Mouse (Mus musculus) neural tube, embryonic 15.5 days (tissue): ENCODE results near the gene Pitpnc1. TPM values are rescaled to one million over a fixed set of nuclear protein-coding genes. Genes with fewer than 3 reads are reported as not detected.

ENCODE experiments used
- ATAC-seq: fragments of 200-750 bp; cut with Nextera tagmentation; 2 replicates; pipeline ENCODE4 v1.8.0; 2017; ENCODE audit warnings: mild to moderate bottlenecking, moderate TSS enrichment, moderate library complexity; ENCODE audit not compliant: low FRiP score
- H3K27ac ChIP-seq: fragments of 300-500 bp; sonication (generic); replicated peaks from 2 replicates; pipeline ENCODE4 v1.5.1; 2015; ENCODE audit warnings: mild to moderate bottlenecking, inconsistent platforms
- H3K27me3 ChIP-seq: fragments of 300-500 bp; sonication (generic); replicated peaks from 2 replicates; pipeline ENCODE4 v1.6.1; 2015; ENCODE audit warnings: inconsistent platforms
- H3K36me3 ChIP-seq: fragments of 300-500 bp; sonication (generic); 2 replicates; pipeline ENCODE4 v1.6.1; 2015; ENCODE audit warnings: inconsistent platforms
- H3K4me1 ChIP-seq: fragments of 300-500 bp; sonication (generic); 2 replicates; pipeline ENCODE4 v1.6.1; 2015; ENCODE audit warnings: inconsistent platforms
- H3K4me2 ChIP-seq: fragments of 300-500 bp; sonication (generic); 2 replicates; pipeline ENCODE4 v1.6.1; 2015; ENCODE audit warnings: inconsistent platforms, mild to moderate bottlenecking, moderate library complexity
- H3K4me3 ChIP-seq: fragments of 300-500 bp; sonication (generic); replicated peaks from 2 replicates; pipeline ENCODE4 v1.5.1; 2015; ENCODE audit warnings: mild to moderate bottlenecking, inconsistent platforms
- H3K9ac ChIP-seq: fragments of 300-500 bp; sonication (generic); replicated peaks from 2 replicates; pipeline ENCODE4 v1.6.1; 2015; ENCODE audit warnings: mild to moderate bottlenecking, inconsistent platforms
- H3K9me3 ChIP-seq: fragments of 300-500 bp; sonication (generic); replicated peaks from 2 replicates; pipeline ENCODE4 v1.6.1; 2016; ENCODE audit warnings: inconsistent platforms
- WGBS: fragments of 180-500 bp; shearing (Covaris S2); methylation state at CpG from one replicate; pipeline ENCODE4 v1.1.7; 2015; ENCODE audit warnings: mixed read lengths; 5-methylcytosine and 5-hydroxymethylcytosine counted together
- polyA plus RNA-seq: library from polyadenylated mRNA; unstranded; fragments of >200 nt; fragmentation: Nextera tagmentation; extraction: Ambion mirVana; gene quantifications from 2 replicates; pipeline ENCODE4 v1.2.1, GENCODE M21; 2015

Pitpnc1 gene
- polyA plus RNA-seq, 1 experiment from 2014 or later, result 45.0 TPM

DNA sequence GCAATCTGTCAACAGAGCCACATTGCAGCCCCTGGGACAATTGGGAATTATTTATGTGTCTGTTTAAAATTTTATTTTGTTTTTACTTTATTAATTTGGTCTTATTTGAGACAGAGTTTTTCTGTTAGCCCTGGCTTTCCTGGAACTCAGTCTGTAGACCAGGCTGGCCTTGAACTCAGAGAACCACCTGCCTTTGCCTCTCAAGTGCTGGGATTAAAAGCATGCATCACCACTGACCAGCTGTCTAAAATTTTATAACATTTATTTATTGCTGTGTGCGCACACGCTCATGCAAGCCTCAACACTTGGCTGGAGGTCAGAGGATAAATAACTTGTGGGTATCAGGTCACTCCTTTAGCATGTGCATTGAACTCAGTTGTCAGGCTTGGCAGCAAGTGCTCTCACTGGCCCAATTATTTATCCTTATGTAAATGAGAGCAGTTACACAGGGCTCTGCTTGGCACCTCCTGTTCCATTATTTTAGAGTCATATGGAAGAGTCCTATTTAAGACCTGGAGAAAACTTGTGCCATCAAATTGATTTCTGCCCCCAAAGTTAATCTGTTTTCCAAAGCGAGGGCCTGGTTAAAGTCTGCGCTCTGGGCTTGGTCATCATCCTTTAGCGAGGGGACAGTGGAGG is 237.1 kb downstream of the Pitpnc1 start:
- Histone ChIP-seq H3K36me3 (peaks cover 12% of the 10 kb centered on the region), H3K9me3 (no peaks in the 10 kb centered on the region), H3K27me3 (no peaks in the 10 kb centered on the region), H3K9ac (no peak overlapping the region), H3K4me2 (no peak overlapping the region), H3K27ac (no peak overlapping the region), H3K4me3 (no peak overlapping the region), H3K4me1 (peaks cover 6% of the 10 kb centered on the region; the same call in 1 of the 2 replicates)
- no peak for ATAC-seq
- 74% methylated on average over 5 of the region's 5 CpGs for WGBS

DNA sequence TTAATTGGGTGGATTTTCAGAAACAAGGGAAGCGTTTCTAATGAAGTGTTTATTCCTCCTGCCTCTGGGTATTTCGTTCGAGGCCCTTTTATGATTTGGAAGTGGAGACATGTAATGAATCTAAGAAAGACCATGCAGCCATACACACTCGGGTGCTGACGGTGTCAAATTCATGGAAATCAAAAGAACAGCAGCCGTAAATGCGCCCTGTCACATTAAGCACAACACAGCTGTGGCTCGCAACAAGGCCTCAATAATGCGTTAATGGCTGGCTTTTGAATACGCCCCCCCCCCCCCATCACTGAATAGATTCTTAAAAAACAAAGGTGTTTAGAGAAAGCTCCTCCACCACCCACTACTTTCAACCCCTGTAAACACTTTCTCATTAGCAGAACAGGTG is 240.4 kb downstream of the Pitpnc1 start:
- H3K27ac ChIP-seq, result peak overlapping the region; percentile 28; the same call in 1 of the 2 replicates
- no peak overlapping the region for H3K4me3 ChIP-seq
- peaks cover 18% of the 10 kb centered on the region for H3K36me3 ChIP-seq
- WGBS, result 41% methylated on average over 10 of the region's 10 CpGs
- H3K9ac ChIP-seq, result no peak overlapping the region
- H3K4me2 ChIP-seq, result no peak overlapping the region
- no peaks in the 10 kb centered on the region for H3K9me3 ChIP-seq
- peaks cover 6% of the 10 kb centered on the region; the same call in 1 of the 2 replicates for H3K4me1 ChIP-seq
- H3K27me3 ChIP-seq, result no peaks in the 10 kb centered on the region
- ATAC-seq, result no peak

DNA sequence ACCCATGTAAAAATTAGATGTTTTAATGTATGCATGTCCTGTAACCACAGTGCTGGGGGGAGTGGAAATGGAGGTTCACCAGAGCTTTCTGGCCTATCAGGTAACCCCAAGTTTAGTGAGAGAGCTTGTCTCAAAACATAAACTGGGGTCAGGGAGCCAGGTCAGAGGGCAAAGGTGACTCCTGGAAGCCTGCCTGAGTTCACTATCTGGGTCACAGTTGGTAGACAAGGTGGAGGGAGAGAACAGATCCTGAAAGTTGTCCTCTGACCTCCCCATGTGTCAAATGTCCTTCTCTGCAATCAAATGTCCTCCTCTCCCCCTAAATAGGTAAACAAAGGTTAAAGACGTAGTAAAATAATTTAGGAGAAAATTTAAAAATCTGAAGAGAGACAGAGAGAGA is 244.1 kb downstream of the Pitpnc1 start:
- Histone ChIP-seq H3K27me3 (no peaks in the 10 kb centered on the region), H3K27ac (no peak overlapping the region), H3K4me2 (no peak overlapping the region), H3K9ac (no peak overlapping the region), H3K9me3 (no peaks in the 10 kb centered on the region), H3K36me3 (peaks cover 9% of the 10 kb centered on the region; the same call in 1 of the 2 replicates), H3K4me1 (peaks cover 10% of the 10 kb centered on the region), H3K4me3 (no peak overlapping the region)
- no peak for ATAC-seq
- 96% methylated on average over 1 of the region's 1 CpGs for WGBS

DNA sequence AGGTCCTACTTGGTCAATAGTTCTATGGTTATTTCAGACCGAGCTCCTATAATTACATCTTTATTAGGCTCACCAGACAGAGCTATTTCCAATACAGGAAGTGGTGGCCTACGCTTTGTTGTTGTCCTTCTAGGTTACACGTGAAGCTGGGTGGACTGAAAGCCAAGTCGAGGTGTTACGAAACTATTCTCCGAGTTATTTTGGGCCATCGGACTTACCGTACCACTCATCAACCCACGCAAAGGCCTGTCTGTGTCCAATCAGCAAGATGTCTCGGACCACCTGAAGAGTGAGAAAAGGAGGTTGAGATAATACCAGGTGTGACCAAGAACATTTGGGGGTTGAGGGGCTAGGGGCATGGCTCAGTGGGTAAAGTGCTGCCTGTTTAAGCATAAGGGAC is 244.5 kb downstream of the Pitpnc1 start:
- peaks cover 8% of the 10 kb centered on the region; the same call in 1 of the 2 replicates for H3K36me3 ChIP-seq
- no peak overlapping the region for H3K9ac ChIP-seq
- H3K4me2 ChIP-seq, result no peak overlapping the region
- no peaks in the 10 kb centered on the region for H3K9me3 ChIP-seq
- no peaks in the 10 kb centered on the region for H3K27me3 ChIP-seq
- ATAC-seq, result no peak
- peaks cover 10% of the 10 kb centered on the region for H3K4me1 ChIP-seq
- WGBS, result 94% methylated on average over 10 of the region's 10 CpGs
- H3K4me3 ChIP-seq, result no peak overlapping the region
- no peak overlapping the region for H3K27ac ChIP-seq

DNA sequence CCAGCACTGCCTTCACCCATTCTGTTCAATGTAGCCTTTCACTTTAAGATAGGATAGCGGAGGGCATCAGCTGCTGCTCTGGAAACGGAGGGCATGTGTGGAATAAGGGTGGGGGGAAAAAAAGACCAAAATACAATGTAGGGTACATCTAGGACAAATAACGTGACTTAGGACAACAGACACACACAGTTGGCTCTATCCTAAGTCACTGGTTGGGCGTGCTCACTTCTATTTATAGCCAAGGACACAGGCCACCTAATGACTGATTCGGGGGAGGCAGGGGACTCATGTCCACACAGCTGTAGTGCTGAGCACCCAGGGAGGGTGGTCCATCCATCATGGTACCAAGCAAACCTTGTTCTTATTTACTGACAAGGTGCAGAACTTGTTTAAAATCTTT is 245.2 kb downstream of the Pitpnc1 start:
- H3K27me3 ChIP-seq, result no peaks in the 10 kb centered on the region
- ATAC-seq, result no peak
- 92% methylated on average over 5 of the region's 5 CpGs for WGBS
- peaks cover 9% of the 10 kb centered on the region for H3K4me1 ChIP-seq
- H3K9me3 ChIP-seq, result no peaks in the 10 kb centered on the region
- H3K4me3 ChIP-seq, result no peak overlapping the region
- H3K4me2 ChIP-seq, result no peak overlapping the region
- no peak overlapping the region for H3K9ac ChIP-seq
- H3K27ac ChIP-seq, result no peak overlapping the region
- H3K36me3 ChIP-seq, result peaks cover 8% of the 10 kb centered on the region; the same call in 1 of the 2 replicates

DNA sequence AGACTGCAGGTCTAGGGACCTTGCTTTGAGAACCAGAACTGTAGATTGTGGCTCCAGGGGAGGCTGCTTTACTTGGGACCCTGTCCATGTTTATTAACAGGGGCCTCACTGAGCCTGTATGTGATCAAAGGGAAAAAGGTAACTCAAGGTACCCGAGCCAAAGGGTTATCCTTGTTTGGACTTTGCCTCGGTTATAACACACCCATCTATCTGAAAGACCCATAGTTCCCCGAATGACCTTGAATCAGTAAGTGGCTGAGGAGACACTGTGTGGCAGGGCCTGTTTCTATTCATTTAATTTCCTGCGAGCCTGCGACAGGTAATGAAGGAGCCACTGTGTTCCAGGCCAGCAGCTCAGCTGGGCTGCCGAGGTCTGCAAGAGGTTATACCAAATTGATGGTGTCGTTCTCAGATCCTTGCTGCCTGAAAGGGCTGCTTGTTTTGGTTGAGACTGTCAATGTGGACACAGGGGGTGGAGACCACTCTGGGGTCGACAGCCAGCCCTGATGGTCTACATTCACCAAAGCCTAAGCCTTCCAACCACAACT is 246.8 kb downstream of the Pitpnc1 start:
- Histone ChIP-seq H3K9ac (no peak overlapping the region), H3K27ac (no peak overlapping the region), H3K36me3 (peaks cover 8% of the 10 kb centered on the region; the same call in 1 of the 2 replicates), H3K27me3 (no peaks in the 10 kb centered on the region), H3K9me3 (no peaks in the 10 kb centered on the region), H3K4me2 (no peak overlapping the region), H3K4me3 (no peak overlapping the region), H3K4me1 (peaks cover 4% of the 10 kb centered on the region; the same call in 1 of the 2 replicates)
- ATAC-seq, result no peak
- WGBS, result 74% methylated on average over 8 of the region's 8 CpGs

DNA sequence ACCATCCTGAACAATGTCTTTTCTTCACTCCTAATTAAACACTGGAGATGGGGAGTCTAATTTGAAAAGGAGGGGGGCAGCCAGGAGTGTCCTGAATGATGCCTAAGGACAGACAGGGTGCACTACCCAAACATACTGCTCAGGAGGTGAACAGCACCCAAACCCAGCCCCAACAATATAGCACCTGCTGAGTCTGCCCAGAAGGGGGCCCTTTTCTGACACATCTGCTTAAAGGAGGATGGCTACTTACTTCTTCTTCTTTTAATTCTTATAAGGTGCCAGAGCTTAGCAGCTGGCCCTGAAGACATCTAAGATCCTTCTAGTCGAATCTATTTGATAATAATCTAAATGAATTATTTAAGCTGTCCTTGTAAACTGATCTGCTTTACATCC is 247.3 kb downstream of the Pitpnc1 start:
- peaks cover 4% of the 10 kb centered on the region; the same call in 1 of the 2 replicates for H3K36me3 ChIP-seq
- no peaks in the 10 kb centered on the region for H3K9me3 ChIP-seq
- H3K4me2 ChIP-seq, result no peak overlapping the region
- ATAC-seq, result no peak
- H3K4me3 ChIP-seq, result no peak overlapping the region
- peaks cover 4% of the 10 kb centered on the region; the same call in 1 of the 2 replicates for H3K4me1 ChIP-seq
- 69% methylated on average over 1 of the region's 1 CpGs for WGBS
- no peaks in the 10 kb centered on the region for H3K27me3 ChIP-seq
- no peak overlapping the region for H3K9ac ChIP-seq
- 0 out of 2 replicates have a peak overlapping the region, but pooled peaks have one; percentile 11 for H3K27ac ChIP-seq

DNA sequence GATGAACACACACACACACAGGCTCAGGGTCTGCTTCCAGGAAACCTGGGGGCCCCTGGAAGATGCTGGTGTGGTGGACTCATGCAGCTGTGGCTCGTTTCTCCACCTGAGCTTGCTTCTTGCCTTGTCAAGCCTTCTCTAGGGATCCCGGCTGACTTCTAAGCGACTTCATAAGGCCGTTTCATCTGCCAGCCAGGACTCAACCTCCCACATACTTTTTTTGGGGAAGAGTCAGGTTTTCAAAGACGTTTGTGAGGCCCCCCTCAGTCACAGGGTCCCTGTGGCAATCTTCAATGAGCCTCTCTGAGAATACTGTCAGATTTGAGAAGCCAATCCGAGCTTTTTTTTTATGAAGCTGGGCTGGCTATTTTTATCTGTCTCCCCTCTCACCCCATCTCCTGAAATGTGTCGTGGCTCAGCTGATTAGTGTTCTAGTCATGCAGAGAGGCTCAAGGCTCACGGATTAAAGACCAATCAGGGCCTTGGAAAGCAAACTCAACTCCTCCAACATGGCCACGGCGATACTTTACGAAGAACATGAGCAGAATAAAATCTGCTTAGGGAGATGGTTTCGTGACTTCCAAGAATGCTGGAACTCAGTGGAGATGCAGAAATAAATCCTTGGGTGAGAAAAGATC is 247.8 kb downstream of the Pitpnc1 start:
- 0 out of 2 replicates have a peak overlapping the region, but pooled peaks have one; percentile 11 for H3K27ac ChIP-seq
- ATAC-seq, result no peak
- no peak overlapping the region for H3K4me2 ChIP-seq

DNA sequence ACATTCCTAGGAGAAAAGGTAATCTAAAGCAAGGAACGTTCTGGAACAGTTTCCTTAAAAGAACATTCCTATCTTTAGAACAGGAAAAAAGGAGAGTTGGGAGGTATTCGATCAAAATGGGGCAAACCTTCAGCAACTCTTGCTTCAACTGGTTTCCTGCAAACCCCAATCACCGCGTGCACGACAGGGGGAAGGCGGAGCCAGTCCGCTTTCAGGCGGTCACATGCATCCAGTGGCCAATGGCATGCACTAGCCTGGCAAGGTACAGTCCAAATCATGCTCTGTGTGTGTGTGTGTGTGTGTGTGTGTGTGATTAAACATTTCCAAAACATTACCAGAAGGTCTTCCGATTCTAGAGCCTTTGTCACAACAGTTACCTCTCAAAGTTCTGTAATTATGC is 255.4 kb downstream of the Pitpnc1 start:
- 90% methylated on average over 9 of the region's 9 CpGs for WGBS
- no peak overlapping the region for H3K4me2 ChIP-seq
- ATAC-seq, result no peak
- no peaks in the 10 kb centered on the region for H3K4me1 ChIP-seq
- H3K9me3 ChIP-seq, result no peaks in the 10 kb centered on the region
- no peak overlapping the region for H3K27ac ChIP-seq
- H3K4me3 ChIP-seq, result no peak overlapping the region
- no peak overlapping the region for H3K9ac ChIP-seq
- H3K27me3 ChIP-seq, result no peaks in the 10 kb centered on the region
- H3K36me3 ChIP-seq, result peaks cover 3% of the 10 kb centered on the region; the same call in 1 of the 2 replicates

More for the DNA sequence above, 247.8 kb downstream of the Pitpnc1 start:
- no peak overlapping the region for H3K9ac ChIP-seq
- H3K9me3 ChIP-seq, result no peaks in the 10 kb centered on the region
- H3K27me3 ChIP-seq, result no peaks in the 10 kb centered on the region
- 59% methylated on average over 12 of the region's 12 CpGs for WGBS
- H3K4me1 ChIP-seq, result peaks cover 4% of the 10 kb centered on the region; the same call in 1 of the 2 replicates
- H3K36me3 ChIP-seq, result peaks cover 3% of the 10 kb centered on the region; the same call in 1 of the 2 replicates
- no peak overlapping the region for H3K4me3 ChIP-seq

DNA sequence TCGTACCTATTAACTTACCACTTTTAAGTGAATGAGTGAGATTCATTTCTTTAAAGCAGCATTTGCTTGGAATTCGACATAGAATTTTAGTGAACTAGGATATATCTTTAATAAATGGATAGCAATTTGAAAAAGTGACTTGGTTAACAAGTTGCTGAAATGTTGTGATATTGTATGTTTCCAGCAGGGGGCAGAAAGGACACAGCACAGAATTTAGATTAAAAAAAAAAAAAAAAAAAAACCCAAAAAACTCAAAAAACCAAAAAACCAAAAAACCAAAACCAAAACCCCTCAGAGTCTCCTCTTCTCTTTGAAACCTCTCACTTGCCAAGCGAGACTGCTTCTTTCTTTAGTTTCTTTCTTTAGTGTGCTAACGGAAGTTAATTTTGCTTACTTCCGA is 256.8 kb downstream of the Pitpnc1 start:
- WGBS, result 82% methylated on average over 5 of the region's 5 CpGs
- peaks cover 3% of the 10 kb centered on the region; the same call in 1 of the 2 replicates for H3K36me3 ChIP-seq
- H3K27ac ChIP-seq, result no peak overlapping the region
- no peak overlapping the region for H3K4me2 ChIP-seq
- H3K4me3 ChIP-seq, result no peak overlapping the region
- H3K9ac ChIP-seq, result no peak overlapping the region
- H3K9me3 ChIP-seq, result no peaks in the 10 kb centered on the region
- ATAC-seq, result no peak
- no peaks in the 10 kb centered on the region for H3K4me1 ChIP-seq
- no peaks in the 10 kb centered on the region for H3K27me3 ChIP-seq

DNA sequence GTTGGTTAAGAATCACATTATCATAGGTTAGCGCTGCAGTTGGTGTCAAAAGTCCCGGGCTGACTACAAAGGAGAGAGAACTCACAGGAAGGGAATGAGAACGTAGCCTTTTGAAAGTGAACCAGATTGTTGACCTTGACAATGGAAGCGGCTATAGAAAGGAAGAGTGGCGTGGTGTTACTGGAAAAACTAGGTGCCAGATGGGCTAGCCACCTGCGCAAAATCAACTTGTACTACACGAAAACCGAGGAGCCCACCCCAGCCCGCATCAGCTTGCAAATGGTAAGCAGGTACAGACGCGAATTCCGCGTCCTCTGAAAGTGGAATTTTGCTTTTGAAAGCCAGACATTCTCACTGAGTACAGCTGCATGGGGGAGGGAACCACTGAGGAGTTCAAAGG is 260.7 kb downstream of the Pitpnc1 start:
- Histone ChIP-seq H3K27ac (no peak overlapping the region), H3K4me1 (no peaks in the 10 kb centered on the region), H3K9ac (no peak overlapping the region), H3K9me3 (no peaks in the 10 kb centered on the region), H3K4me2 (no peak overlapping the region), H3K36me3 (no peaks in the 10 kb centered on the region; the same call in 1 of the 2 replicates), H3K4me3 (no peak overlapping the region), H3K27me3 (no peaks in the 10 kb centered on the region)
- WGBS, result 84% methylated on average over 13 of the region's 13 CpGs
- no peak for ATAC-seq

DNA sequence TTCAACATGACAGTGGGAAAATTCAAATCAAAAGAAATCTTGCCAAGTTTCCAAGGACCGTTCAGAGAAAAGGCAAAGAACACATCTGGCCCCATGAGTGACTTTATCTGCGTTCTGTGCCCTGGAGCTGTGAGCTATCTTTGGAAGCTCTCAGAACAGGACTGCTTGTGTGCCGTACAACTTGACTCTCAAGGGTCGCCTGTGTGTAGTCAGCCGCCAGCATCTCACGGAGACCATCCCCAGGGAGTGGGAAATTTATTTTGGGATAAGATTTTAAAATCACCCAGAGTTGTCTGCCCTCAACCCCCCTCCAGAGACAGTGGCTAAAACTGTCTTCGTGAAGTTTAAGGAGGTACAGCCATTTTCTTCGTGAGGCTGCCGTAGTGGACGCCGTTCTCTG is 268.7 kb downstream of the Pitpnc1 start:
- no peaks in the 10 kb centered on the region for H3K9me3 ChIP-seq
- no peak overlapping the region for H3K4me3 ChIP-seq
- no peak overlapping the region for H3K9ac ChIP-seq
- H3K4me2 ChIP-seq, result no peak overlapping the region
- no peaks in the 10 kb centered on the region for H3K4me1 ChIP-seq
- 85% methylated on average over 11 of the region's 11 CpGs for WGBS
- H3K27ac ChIP-seq, result no peak overlapping the region
- no peak for ATAC-seq
- no peaks in the 10 kb centered on the region for H3K27me3 ChIP-seq
- no peaks in the 10 kb centered on the region for H3K36me3 ChIP-seq
